Mouse (Mus musculus): ENCODE results near the gene Prex1.
"Not testable (repeated sequence)": the region's sequence is repeated elsewhere in the genome, so short reads cannot be mapped to it uniquely, and the experiment has no call there.

The Prex1 gene

DNA sequence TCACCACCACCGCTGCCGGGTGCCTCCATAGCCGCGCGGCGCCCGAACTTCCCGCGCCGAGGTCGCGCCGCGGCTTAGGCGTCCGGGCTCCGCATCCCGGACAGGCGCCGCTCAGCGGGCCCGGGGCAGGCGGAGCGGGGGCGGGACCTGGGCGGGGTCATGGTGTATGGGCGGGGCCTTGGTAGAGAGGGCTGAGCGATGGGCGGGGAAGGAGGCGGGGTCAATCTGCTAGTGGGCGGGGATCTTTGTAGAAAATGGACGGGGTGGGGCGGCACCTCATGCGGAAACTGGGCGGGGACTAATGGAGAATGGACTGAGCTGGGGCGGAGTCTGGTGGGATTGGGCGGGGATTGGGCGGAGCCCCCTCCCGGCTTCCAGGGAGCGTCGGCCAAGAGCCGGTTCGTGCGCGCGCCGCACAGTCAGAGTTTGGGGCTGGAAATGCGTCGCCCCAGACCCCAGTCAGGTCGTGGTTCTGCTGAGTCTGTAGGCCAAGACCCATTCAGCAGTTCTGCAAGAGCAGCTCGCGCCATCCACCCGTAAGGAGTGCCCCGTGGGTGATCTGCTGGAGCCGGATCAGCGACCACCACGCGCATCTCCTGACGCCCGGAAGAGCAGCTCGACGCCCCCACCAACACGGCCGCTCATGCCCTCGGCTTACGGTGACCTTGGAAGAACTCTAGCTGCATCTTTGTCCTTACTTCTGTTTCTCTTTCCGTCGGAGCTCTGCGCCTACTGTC lies at the start of gene Prex1:
TSS of gene Prex1 (minus strand) at position 143 of the 737 bp plus-strand sequence.
- DNase-seq (ENCODE audit: low spot score in 2 of 2) = peak; percentile 97 to 99

DNA sequence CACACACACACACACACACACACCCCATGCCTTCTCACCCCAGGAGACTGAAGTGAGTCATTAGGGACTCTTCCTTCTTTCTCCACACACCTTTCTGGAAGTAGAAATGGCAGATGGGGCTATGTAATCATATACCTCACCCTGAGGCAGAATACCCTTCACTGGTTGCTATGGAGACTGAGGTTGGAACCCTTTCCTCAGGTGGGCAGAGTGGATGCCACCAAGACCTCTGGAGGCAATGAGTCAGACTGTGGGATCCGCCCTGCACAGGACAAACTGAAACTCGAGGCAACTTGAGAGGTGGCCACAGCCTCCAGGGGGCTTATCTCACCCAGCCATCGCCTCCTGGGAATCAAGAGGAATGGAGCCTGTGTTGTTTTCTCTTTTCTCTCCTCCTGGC lies 44.3 kb upstream of the Prex1 start:
- DNase-seq (ENCODE audit: low spot score in 2 of 2) = no peak

DNA sequence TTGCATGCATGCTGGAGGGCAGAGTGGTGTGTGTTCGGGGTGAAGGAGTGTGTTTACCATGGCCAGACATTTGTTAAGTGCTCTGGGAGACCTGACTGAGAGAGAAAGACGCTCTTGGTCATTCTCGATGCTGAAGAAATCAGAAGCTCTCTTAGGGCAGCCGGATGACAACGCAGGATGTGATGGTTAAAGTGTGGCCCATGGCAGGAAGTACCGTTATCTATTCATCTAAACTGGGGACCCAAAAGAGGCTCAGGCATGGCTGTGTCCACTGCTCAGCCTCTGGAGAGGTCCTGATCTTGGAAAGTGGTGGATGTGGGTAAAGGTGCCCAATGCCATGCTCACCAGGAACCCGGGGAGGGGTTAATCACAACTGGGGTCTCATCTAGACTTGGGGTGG lies 41.1 kb upstream of the Prex1 start:
- DNase-seq (ENCODE audit: low spot score in 2 of 2) = no peak

DNA sequence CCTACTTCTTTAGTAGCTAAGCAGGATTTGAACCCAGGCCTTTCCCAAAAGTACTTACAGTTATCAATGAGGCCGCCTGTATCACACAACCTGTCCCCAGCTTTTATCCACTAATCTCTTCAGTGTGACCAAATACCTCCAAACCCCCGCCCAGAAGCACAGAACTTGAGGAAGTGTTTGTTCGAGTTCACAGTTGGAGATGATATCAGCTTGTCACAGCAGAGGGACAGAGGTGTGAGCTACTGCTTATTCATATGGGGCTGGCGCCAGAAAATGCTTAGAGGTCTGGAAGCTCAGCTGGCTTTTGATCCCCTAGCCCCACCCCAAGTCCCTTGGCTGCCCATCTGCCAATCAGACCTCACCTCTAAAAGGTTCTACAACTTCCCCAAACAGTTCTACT lies 40.6 kb upstream of the Prex1 start:
- DNase-seq (ENCODE audit: low spot score in 2 of 2) = no peak

DNA sequence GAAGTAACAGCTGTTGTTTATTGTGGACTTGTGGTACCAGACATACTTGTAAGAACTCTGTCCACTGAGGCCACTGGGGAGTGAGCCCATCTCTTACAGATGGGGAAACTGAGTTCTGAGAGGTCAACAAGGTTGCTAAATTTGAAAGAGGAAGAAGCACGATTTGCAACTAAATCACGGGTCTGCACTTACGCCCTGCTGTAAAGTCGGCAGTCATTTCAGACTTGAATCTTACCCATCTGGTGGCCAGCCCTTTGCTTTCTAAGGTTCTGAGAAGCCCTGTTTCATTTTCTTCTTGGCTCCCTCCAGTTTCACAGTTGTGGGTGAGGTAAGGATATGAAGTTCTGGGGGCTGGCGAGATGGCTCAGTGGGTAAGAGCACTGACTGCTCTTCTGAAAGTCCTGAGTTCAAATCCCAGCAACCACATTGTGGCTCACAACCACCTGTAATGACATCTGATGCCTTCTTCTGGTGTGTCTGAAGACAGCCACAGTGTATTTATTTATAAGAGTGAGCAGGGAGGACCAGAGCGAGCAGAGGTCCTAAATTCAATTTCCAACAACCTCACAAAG lies 37.1 kb upstream of the Prex1 start:
- no peak for DNase-seq (ENCODE audit: low spot score in 2 of 2)

DNA sequence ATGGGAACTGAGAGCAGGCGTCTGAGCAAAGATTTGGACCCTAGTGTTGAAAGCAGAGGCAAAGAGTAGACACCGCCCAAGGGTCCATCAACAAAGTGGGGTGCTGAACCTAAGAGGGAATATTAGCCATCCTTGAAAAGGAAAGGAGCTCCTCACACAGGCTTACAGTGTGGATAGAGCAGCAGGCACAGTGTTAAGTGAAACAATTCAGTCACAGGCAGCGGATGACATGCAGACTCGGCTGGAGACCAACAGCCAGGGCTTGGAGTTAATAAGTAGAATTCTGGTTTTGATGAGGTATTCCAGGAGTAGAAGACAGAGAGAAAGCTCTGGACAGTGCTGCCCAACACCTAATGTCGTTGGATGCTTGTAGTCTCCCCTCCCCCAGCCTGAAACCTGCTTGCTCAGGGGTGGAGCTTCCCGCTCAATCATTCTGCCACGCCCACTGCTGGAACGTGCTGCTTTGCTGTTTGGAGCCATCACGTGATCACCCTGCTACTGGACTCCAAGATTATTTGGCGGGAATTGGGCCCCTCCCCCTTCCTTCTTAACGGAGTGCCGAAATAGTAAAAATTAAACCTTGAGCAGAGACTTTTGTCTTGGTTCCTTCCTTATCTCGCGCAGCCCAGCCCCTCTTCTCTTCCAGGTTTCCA lies 32.8 kb upstream of the Prex1 start:
- not testable (repeated sequence) for DNase-seq (ENCODE audit: low spot score in 2 of 2)

DNA sequence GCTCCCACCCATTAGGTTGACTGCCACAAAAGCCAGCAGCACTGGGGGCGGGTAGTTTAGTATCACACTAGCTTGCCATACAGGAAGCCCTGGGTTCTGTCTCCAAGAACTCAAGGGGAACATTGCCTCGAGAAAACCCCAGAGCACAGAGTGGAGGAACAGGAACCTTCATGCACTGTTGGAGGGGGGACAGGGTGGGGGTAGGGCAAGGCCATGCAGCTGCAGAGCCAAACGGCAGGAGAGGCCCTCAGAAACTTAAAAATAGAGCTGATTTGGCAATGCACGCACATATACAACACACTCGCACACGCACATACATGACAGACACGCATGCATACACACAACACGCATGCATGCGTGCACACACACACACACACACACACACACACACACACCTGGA lies 32.2 kb upstream of the Prex1 start:
- DNase-seq (ENCODE audit: low spot score in 2 of 2) = no peak

DNA sequence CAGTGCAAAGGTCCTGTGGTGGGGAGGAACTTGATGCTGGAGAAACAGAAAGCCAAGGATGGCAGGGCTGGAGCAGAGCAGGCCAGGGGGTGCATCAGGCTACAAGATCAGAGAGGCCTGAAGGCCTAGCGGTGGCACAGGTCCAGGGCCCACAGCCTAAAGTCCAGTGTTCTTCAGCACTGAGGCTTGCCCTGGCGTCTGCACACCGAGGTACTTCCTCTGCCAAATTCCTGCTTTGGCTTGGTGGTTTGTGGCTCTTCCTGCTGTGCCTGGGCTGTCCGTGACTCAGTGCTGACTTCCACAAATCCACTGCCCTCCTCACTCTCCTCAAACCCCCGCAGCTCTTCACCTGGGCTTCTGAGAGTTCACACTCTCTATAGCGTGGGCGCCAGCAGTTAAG lies 30.8 kb upstream of the Prex1 start:
- DNase-seq (ENCODE audit: low spot score in 2 of 2) = no peak

DNA sequence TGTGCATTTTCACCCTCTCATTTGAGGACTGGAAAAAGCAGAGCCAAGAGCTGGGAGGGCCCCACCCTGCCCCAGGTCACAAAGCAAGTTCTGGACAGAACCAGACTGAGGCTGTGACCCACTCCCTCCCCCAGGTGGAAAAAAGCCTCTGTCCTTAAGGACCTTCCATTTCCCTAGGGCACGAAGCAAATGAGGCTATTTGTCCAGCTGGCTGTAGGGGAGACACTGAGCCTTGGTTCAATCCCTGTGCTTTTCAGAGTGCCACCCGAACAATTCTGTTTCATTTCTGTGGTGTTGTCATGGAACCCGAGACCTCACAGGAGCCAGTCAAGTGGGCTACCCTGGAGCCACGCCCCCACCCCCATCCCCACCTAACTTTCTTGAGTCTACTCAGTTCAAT lies 29.9 kb upstream of the Prex1 start:
- DNase-seq (ENCODE audit: low spot score in 2 of 2) = no peak

DNA sequence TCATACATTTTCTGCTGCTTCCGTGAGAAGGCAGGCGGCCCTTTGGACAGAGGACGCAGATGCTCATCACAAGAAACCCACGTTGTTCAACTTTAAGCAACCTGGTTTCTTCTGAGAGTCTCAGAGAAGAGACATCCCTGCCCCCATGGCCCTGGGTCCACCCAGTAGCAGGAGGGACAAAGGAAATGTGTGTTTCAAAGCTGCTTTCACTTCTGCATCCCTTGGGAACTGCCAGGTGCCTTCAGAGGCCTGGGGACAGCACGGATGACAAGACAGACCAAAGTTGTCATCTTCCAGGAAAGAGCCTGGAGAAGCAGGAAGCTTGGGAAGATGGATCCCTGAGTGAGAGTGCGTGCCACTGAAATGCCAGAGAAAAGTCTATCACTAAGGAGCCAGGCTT lies 27.8 kb upstream of the Prex1 start:
- no peak for DNase-seq (ENCODE audit: low spot score in 2 of 2)

DNA sequence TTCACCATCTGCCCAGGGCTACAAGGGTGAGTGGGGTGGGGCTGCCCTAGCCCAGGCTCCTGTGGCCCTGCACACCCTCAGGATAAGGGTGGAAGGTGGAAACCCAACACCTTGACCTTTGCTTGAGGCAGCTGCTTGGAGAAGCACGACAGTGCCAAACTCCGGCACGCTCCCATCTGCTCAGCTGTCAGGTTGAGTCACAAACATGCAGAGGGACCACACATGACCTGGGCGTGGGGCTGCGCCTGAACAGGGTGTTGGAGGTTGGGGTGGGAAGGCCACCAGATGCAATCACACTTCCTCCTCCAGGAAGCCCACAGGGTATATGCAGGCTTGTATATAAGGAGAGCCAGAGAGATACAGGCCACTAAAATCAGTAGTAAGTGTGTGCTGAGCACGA lies 26.8 kb upstream of the Prex1 start:
- no peak for DNase-seq (ENCODE audit: low spot score in 2 of 2)

DNA sequence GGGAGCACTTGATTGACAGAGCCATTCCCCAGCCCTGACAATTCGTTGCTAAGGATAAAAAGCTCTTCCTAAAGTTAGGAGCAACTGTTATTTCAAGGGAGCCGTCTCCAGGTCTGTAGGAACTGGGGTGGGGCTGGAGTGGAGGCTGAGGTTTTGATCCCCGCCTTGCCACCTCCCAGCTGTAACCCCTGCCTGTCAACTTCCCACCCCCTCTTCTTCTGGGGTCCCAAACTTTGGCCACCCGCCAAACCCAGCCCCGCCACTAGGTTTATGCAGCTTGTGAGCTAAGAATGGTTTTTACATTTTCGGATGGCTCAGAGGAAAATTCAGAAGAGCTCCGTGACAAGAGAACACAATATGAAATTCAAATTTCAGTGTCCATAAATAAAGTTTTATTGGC lies 23.7 kb upstream of the Prex1 start:
- DNase-seq (ENCODE audit: low spot score in 2 of 2) = no peak

DNA sequence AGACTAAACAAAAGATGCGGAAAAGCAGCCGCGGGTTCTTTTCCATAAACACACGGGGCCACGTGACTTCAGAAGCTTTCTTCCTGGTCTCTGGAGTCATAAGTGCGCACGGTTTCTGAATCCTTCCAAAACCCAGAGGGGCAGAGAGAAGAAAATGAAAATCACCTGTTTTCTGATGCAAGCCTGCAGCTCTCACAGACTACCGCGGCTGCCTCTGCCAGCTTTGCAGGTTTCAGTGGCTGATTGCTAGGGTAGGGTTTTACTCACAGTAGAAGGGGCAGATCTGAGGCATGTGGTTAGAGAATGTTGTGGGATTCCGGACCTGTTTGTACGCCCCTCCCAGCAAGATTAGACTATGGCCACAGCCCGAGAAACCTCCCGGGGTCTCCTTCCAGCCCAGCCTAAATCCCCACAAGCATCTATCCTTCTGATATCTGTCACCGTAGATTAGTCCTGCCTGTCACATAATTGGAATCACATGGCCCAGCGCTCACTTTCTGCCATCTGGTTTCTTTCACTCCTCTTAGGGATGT lies 21.9 kb upstream of the Prex1 start:
- DNase-seq (ENCODE audit: low spot score in 2 of 2) = no peak

DNA sequence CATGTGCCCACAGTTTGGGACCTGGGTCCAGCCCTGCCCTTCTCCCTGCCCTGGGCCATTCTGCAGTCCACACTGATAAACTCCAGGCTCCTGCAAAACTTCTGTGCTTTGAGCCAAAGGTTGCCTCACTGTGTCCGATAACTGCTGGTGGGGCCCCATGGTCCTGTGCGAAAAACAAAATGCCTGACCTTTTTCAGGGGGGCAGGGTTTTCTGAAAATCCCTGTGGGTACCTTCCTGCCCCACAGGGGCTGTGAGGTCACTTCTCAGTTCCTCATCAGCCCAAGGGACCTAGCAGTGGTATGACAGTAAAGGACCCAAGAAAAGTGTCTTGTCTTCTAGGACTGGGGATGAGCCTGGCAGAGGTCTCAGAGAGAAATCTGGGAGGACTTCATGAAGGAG lies 19.2 kb upstream of the Prex1 start:
- DNase-seq (ENCODE audit: low spot score in 2 of 2) = no peak

DNA sequence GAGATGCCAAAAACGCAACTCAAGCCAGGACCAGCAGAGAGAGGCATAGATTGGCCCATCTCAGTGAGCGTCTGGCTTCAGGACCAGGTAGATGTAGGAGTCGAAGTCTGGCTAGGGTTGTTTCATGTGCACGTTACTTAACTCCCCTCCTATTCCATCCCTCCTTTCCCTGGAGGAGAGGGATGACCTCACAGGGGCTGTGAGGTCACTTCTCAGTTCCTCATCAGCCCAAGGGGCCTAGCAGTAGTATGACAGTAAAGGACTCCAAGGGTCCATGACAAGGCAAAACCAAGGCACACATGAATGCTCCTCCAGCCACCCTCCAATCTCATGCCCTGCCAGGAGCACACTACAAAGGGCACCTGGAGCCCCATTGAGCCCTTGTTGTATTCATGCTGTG lies 18.5 kb upstream of the Prex1 start:
- no peak for DNase-seq (ENCODE audit: low spot score in 2 of 2)

DNA sequence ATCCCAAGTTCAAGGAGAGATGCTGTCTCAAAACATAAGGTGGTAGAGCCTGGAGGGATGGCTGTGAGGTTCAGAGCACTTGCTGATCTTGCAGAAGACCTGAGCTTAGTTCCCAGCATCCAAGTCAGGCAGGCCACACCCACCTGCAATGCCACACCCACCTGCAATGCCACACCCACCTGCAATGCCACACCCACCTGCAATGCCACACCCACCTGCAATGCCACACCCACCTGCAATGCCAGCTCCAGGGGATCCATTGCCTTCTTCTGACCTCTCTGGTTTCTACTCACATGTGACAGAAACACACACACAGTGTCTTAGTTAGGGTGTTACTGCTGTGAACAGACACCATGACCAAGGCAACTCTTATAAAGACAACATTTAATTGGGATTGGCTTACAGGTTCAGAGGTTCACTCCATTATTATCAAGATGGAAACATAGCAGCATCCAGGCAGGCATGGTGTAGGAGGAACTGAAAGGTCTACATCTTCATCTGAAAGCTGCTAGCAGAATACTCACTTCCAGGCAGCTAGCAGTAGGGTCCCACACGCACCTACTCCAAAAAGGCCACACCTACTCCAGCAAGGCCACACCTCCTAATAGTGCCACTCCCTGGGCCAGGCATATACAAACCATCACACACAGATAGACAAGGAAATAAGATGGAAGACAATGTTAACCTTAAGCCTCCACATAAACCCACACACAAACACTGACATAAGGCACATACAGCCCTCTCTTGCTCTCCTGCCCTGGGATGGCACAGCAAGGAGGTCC lies 17.7 kb upstream of the Prex1 start:
- not testable (repeated sequence) for DNase-seq (ENCODE audit: low spot score in 2 of 2)

DNA sequence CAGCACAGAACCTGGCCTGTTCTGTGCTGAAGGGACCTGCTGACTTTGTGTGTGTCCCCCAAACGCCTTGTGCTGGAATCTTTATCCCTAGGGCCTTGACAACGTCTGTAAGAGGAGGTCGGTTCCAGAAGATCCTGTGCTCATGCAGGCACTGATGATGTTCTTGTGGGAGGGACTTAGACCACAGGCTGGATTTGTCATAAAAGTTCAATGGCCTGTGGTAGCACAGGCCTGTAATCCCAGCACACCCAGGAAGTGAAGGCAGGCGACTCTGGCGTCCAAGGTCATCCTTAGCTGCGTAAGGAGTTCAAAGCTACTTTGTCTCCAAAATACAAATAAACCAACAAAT lies 16.9 kb upstream of the Prex1 start:
- no peak for DNase-seq (ENCODE audit: low spot score in 2 of 2)

DNA sequence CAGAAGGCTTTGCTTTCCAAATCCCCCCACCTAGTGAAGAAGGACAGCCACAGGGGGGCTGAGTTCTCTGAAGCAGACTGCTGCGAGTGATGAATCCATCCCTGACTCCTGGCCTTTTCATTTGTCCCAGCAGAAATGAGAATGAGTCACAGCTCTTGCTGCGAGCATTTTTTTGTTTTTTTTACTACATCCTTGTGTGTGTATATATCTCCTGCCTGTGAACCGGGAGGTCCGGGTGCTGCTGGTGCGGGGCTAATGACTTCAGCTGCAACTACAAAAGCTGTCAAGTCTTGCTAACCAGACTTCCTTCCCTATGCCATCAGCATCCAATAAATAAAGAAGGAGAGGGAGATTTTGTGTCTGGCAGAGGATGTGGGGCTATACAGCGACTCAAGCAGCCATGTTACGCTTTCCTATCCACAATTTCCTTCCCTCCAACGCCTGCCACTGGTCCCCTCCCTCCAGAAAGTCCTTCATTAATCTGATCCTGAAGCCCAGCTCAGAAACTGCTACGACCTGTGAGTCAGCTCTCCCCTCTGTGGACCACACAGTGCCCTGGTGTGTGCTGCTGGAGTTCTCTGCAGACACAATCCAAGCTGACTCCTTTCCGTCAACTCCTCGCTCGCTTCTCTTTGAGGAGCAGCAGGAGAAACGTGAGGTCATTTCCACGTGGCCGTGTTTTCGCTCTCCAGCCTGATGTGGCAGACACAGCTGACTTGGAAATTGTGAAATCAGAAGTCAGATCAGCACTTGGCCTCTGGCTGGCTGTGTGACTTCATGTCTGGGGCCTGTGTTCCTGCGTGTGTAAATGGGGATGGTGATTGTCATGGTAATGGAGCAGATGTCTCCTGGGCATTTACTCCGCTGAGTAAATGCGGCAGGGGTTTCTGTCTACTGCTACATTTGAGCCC lies 16.3 kb upstream of the Prex1 start:
- DNase-seq (ENCODE audit: low spot score in 2 of 2) = peak; percentile 34 to 77

DNA sequence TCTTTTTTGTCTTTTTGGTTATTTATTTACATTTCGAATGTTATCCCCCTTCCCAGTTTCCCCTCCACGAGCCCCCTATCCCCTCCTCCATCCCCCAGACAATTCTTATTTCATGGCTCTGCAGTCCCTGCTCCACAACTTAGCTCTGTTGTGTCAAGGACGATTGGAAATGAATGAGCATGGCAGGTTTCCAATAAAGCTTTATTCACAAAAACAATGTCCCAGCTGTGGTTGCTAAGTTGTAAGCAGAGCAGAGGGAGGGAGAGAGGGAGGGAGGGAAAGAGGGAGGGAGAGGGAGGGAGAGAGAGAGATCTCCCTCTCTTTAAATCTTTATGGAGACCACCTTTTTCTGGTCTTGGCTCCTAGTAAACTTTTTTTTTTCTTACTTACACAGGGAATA lies 15.4 kb upstream of the Prex1 start:
- DNase-seq (ENCODE audit: low spot score in 2 of 2) = no peak

DNA sequence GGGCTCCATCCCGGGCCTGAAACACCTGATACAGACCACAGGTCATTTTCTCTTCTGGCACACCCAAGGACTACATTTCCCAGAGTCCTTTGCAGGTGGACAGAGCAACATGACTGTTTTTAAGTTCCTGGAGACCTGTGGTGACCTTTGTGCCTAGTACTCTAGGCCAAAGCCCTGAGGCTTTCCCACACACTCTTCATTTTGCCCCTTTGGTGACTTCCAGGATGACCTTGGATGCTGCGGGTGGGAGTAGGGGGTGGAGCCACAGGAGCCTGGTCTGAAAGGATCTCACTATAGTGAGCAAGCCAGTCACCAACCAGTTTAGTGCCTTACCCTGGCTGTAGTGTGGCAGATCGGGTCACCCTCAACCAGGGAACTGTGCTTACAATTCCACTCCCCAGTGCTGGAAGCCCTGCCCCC lies 14.6 kb upstream of the Prex1 start:
- DNase-seq (ENCODE audit: low spot score in 2 of 2) = no peak

DNA sequence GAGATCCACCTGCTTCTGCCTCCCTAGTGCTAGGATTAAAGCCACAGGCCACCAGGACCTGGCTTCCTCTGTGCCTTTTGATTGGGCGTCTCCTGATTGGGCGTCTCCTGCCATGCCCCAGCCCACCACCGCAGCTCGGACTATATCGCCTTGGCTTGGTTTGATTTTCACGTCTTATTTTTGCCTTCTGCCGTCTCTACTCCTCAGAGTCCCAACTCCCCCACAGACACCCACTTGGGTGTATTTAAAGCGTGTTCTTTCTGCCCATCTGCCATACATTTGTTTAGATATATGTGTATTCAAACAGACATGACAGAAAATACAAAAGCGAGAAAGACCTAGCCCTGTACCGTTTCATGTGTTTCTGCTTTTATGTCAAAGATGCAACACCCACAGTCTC lies 14.2 kb upstream of the Prex1 start:
- DNase-seq (ENCODE audit: low spot score in 2 of 2) = no peak
